Mouse (Mus musculus): Measurements from ENCODE around the gene Hagh.

DNA sequence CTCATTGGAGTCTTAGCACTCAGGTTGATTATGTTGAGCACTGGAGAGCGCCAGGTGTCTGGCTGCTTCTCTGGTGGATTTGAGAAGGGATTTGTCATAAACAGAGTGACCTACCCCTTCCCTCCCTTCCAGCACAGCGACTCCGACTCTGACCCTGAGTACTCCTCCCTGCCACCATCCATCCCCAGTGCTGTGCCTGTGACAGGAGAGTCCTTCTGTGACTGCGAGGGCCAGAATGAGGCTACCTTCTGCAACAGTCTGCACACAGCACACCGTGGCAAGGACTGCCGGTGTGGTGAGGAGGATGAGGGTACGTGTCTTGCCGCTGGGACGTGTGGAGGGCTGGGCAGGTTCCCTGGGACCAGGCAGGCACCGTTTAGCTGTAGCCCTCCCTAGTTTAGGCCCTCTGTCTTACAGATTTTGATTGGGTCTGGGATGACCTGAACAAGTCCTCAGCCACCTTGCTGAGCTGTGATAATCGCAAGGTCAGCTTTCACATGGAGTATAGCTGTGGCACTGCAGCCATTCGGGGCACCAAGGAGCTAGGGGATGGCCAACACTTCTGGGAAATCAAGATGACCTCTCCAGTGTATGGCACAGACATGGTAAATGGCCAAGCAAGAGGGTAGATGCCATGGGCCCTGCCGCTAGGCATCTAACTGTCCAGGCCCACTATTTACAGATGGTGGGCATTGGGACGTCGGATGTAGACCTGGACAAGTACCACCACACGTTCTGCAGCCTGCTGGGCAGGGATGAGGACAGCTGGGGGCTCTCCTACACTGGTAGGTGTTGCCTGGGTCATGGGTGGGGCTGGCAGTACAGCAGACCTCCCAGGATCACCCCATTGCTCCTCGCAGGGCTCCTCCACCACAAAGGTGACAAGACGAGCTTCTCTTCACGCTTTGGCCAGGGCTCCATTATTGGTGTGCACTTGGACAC is 50.5 kb downstream of the Hagh start:
- TF ChIP-seq POLR2A (IDR thresholded peaks at IDR 0.05; ENCODE audit: low read depth, low read length): peak; percentile 75
- TF ChIP-seq CTCF (conservative IDR thresholded peaks at IDR 0.05; ENCODE audit: insufficient read depth, insufficient read length, low read depth, low read length): no peak

Measured in kidney, adult 2 months (tissue).